Mouse (Mus musculus): ENCODE results near the gene Slc32a1.

Gene Slc32a1

DNA sequence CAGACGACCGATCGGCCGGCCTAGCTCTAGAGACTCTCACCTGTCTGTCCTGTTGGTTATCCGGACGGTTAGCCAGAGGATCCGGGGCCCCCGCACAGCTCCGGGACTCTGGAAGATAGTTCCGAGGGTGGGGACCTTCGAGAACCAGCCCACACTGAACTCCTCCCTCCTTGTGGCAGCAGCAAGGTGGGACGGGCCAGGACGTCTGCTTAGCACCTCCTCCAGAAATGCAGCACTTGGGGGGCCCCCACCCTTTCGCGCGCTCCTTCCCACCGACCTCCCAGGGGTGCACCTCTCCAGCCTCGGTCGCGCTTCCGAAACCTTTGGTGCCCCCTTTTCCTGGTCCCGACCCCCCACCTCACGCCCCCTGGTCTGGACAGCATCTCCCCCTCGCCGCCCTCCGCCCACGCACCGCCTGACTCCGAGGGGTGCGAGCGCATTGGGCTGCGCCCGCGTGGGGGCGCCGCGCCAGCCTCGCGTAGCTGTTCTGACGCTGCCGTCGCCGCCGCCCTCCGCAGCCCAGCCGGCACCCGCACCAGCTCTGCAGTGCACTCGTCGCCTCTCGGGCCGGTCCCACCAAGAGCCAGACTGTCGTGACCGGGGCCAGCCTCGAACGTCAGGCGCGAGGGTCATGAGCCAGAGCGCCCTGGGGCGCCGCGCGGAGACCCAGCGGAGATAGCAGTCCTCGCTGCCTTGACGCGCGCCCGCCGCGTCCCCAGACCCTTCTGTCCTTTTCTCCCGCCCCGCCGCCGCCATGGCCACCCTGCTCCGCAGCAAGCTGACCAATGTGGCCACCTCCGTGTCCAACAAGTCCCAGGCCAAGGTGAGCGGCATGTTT lies at the start of gene Slc32a1:
Gene Slc32a1, plus strand, starts transcription at position 280 of the 838 bp plus-strand sequence.
- no peak for DNase-seq (ENCODE audit: inconsistent age in 2 of 2, low spot score in 1 of 2)

DNA sequence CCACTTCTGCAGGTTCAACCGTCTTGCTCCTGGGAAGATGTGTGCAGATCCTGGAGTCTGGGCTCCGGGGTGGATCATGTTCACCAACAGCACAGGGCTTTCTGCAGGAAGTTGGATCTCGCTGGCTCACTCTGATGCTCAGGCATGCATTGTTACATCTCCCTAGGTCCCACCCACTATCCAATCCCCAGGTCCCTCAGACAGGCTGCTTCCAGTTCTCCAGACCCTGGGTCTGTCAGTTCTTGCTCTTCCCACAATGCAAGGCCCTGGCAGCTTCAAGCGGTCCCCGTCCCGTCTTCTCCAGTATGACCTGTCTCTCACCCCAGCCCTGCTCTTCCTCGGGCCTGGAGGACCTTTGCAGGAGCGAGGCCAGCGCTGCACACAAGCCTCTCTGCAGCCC lies 49.8 kb upstream of the Slc32a1 start:
- DNase-seq (ENCODE audit: inconsistent age in 2 of 2, low spot score in 1 of 2), result no peak

DNA sequence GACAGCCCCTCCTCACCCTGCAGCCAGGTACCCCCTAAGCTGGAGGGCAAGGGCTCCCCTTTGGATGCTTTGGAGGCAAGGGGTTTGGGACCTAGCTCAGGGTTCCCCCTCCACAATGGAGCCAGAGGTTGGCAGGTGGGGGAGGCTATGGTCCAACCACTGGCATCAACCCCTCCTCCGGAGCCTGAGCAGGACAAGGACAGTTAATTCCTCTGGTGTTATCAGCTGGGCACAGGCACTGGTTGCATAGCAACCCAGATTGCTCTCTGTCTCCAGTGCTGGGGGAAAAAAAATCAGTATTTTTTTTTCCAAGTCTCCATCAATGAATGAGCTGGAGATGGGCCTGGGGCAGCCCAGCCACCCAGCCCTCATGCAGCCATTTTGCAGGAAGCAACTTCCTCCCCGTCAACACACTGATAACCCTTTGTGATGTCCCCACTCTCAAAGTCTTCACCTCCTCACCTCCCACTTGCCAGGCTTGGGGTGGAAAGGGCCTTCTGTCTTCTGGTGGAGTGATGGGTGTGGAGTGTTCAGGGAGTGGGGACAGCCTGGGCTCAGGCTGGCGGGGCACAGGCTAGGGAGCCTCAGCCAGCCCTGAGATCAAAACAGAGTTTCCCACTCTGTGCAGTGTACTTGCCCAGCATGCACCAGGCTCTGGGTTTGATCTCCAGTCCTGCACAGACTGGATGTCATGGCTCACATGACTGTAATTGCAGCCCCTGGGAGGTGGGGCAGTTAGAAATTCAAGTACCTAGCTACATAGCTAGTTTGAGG lies 49.0 kb upstream of the Slc32a1 start:
- no peak for DNase-seq (ENCODE audit: inconsistent age in 2 of 2, low spot score in 1 of 2)

DNA sequence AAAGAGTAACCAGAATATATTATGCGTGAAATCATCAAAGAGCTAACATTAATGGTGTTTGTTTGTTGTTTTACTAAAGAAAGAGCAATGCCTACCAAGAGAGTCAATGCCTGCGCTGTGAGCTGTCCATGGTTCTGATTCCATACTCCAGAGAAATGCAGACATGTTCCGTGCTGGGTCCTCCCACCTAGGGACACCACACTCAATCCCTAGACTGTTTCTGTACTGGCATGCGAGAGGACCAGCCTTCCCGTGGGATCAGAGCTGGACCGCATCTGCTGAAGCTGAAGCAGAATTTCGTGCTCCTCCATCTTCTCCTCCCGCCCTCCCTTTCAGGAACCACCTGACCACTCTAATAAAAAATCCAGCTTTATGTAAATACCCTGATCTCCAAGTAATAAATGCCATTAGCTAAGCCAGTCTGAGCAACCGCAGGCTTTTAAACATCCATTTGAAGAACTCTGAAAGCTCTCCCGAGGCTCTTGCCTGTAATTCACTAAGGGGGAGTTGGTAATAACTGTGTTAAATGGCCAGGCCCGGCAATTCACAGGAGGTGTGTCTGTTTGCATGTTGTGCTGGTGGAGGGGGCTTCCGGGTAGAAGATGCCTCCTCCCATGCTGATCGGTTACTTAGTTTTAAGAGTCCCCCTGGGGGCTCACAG lies 40.0 kb upstream of the Slc32a1 start:
- peak; percentile 58 to 85 for DNase-seq (ENCODE audit: inconsistent age in 2 of 2, low spot score in 1 of 2)

DNA sequence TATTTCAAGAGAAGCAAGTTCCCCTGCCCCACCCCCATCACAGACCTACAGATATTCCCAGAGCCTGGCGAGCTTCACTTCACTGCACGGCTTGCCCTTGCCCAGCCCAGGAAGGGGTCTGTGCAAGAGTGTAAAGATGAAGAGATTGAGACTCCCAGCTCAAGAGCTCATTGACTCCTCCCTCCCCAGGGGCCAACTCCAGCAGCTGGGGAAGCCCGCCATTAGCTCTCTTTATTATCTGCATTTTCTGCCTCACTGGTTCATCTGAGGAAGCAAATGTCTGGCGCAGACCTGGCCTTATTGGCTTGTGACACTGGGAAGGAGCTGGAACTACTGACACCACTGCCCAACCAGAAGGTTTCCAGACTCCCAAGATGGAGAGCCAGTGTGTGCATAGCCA lies 30.6 kb upstream of the Slc32a1 start:
- DNase-seq (ENCODE audit: inconsistent age in 2 of 2, low spot score in 1 of 2), result no peak

DNA sequence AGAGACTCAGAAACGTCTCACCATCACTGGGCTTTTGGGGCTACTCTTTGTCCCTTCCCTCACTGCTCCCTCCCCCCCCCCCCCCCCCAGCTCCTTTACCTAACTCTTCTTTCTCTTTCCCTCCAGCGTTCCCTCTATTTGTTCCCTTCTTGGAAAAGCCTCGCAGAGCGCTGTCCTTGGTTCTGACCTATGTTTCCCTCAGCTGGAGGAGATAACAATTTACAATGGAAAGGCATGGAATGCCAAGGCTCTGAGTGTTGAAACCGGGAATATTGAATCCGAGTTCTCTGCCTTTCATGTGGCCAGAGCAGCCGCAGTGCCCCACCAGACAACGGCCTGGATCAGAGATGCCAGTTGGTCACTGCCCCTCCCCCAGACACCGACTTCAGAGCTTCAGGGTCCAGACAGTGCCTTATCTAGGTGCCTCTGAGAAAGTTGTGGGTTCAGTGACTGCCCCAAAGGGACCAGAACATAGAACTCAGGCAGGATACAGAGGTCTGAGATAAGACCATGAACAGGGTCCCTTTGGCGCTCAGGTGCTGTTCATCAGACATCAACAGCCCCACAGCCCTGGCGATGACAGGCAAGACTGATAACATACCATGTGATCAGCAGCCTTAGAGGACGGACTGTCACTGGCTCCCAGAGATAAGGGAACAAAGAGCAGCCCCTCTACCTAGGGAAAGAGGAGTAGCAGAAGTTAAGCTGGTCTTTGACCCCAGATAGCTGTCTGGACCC lies 25.8 kb upstream of the Slc32a1 start:
- peak; percentile 29 to 72 for DNase-seq (ENCODE audit: inconsistent age in 2 of 2, low spot score in 1 of 2)

DNA sequence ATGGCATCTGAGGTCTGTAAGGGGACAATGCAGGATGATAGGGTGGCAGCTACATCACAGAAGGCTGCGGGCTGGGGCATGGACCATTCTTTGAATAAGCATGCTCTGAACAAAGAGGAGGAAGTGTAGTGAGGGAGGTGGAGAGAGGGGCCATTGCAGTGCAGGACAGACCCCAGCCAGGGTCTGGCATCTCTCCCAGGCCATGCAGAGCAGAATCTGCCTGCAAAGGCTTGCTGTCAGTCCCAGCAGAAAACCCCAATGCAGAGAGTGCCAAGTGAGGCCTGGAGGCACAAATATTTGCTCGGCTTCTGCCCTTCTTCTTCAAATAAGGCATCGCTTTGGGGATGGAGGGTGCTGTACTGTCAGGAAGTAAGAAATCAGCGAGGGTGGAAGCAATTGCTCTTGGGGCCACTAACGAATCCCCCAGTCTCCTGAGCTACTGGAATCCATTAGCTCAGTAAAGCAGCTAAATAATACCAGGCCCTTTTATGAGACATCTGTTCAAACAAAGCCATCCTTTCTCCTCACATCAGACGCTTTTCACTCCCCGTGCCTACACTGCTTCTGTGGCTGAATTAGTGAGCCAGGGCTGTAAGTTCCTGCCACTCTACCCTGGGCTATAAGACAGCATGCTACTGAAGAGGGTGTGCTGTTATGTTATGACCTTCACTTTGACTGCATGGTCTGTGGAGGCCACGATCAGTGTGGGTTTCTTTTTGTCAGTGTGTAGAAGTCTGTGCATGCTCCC lies 21.9 kb upstream of the Slc32a1 start:
- no peak for DNase-seq (ENCODE audit: inconsistent age in 2 of 2, low spot score in 1 of 2)

DNA sequence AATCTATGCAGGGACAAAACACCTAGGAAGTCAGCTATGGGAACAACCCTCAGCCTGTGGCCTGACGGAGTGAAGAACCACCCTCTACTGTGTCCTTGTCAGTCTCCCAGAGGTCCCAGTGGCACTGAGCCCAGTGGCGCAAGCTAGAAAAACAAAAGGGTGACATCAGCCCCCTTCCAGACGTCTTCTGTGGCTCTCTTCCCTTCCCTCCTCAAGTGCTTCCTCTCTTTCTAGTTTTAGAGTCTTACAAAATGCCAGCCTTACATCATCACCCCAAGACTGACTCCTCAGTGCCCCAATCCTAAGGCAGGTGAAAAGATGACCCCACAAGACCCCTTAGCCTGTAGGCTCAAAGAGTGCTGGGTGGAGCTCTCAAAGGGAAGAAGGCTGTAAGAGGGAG lies 20.1 kb upstream of the Slc32a1 start:
- DNase-seq (ENCODE audit: inconsistent age in 2 of 2, low spot score in 1 of 2), result no peak

DNA sequence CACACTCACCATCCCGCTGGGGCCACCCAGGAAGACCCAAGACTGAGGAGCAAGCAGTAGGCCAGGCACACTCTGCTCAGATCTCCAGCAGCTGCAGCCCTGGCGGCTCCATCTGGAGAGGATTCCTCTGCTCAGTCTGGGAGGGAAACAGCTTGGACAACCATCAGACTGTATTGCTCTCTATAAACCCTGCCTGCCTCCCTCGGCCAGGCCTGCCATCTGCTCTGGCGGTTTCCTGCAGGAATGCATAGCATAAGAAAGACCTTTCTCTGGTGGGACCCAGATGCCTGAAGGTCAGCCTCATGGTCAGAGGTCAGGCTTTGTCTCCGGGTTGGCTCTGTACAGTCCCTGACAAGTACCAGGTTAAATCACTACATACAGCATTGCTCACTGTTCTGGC lies 19.3 kb upstream of the Slc32a1 start:
- no peak for DNase-seq (ENCODE audit: inconsistent age in 2 of 2, low spot score in 1 of 2)

DNA sequence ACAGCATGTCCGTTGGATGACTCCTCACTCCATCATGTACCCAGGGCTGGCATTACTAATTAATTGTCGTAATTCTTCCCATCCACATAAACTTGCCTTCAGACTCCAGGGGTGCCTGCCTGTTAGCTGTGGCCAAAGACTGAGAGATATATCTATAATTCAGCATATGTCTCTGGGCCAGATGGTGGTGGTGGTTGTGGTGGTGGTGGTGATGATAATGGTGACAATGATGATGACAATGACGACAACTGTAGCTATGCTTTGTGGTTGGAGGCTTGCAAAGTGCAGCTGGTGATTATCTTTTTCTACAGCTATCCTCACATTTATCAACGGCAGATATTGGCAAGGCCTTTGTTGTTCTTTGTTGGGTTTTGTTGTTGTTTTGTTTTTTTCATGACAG lies 17.2 kb upstream of the Slc32a1 start:
- DNase-seq (ENCODE audit: inconsistent age in 2 of 2, low spot score in 1 of 2), result no peak

DNA sequence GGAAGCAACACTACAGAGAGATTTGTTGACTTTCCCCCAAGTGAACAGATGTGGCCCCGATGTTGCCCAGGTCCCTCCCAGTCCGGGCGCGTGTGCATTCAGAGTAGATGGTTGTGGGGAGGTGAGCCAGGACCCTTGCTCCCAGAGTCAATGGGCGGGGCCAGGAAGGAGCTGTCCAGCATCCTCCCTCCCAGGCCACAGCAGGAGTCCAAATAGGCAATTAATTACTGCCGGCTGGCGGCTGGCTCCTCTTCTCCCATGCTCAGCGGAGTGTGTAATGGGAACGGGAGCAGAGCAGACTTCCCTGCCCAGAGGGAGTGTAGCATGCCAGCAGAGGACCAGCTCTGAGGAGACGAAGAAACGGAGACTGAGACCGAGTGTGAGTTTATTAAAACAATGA lies 15.5 kb upstream of the Slc32a1 start:
- peak in 1 of 2 experiments; percentile 32 for DNase-seq (ENCODE audit: inconsistent age in 2 of 2, low spot score in 1 of 2)

DNA sequence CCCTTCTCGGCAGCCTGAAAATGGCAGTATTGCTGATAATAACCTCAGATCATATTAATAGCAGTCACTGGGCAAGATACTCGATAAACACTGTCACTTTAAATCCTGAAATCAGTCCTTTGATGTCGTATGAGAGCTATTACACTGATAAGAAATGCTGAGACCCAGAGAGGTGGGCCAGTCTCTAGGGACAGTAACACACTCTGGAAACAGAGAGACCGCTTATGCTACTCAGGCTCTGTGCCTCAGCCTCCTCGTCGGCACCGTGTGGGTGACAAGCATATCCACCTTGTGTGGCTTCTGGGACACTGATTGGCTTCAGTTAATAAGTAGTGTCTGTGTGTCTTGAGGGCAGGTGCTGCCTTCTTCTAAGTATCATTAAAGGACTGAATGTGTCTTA lies 15.0 kb upstream of the Slc32a1 start:
- DNase-seq (ENCODE audit: inconsistent age in 2 of 2, low spot score in 1 of 2), result no peak

DNA sequence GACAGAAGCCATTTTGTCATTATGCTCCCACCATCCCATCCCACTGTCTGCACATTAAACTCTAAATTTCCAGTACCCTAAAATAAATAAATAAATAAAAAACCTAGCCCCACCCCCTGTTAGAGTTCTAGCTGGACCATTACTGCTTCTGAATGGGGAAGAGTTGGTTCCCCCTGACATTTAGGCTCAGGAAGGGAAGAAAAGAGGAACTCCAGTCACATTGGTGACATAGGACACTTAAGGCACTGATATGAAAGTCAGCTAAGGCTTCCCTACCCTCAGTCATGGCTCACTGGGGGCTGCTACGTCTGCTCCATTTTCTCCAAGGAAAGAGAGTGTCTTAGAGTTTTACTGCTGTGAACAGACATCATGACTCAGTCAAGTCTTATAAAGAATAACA lies 13.8 kb upstream of the Slc32a1 start:
- no peak for DNase-seq (ENCODE audit: inconsistent age in 2 of 2, low spot score in 1 of 2)

DNA sequence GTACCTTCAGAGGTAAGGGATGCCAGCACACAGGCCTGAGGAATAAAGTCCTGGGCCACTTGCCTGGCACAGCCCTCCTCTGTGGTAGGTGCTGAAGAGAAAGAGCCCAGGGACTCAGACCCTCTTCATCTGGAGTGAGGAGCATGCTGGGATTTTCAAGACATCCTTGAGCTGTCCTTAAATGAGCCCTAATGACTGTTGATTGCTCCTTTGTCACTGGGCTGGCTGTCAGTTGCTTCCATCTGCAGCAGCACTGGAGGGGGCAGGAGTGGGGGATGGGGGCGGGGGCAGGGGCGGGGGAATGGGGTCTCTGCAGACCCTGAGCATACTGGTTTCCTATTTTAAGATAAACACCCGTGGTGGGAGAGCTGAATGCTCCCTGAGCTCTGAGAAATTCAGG lies 10.1 kb upstream of the Slc32a1 start:
- no peak for DNase-seq (ENCODE audit: inconsistent age in 2 of 2, low spot score in 1 of 2)

DNA sequence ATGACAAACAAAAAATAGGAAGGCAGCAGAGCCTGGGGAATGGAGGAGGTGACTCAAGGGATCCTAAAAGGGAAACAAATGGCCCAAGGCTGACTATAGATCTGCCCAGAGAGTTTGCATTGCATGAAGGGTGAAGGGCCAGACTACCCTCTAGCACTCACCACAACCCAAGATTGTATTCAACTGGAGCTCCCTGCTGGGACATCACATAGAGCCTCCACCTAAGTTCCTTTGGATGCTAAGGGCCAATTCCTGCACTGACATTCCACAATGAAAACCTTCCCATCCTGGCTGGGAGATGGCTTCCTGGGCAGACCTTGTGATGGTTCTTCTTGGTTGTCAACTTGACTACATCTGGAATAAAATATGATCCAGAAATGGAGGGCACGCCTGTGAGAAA lies 9.2 kb upstream of the Slc32a1 start:
- no peak for DNase-seq (ENCODE audit: inconsistent age in 2 of 2, low spot score in 1 of 2)

DNA sequence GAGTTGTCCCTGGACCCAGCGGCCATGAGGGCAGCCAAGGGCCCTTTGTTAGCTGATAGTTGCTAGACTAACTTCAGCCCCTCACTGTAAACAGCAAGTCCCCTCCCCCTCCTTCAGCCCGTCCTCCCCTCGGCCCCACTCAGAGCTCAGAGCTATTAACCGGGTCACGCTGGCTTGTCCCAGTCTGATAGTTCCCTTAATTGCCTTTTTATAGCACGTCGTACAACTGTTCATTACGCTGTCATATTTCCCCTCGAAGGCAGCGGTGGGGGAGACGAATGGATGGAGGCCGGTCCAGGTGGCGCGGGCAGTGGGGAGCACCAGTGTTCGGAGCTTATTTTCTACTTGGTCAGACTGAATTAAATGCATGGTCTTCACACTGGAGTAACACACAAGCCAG lies 7.9 kb upstream of the Slc32a1 start:
- DNase-seq (ENCODE audit: inconsistent age in 2 of 2, low spot score in 1 of 2), result no peak

DNA sequence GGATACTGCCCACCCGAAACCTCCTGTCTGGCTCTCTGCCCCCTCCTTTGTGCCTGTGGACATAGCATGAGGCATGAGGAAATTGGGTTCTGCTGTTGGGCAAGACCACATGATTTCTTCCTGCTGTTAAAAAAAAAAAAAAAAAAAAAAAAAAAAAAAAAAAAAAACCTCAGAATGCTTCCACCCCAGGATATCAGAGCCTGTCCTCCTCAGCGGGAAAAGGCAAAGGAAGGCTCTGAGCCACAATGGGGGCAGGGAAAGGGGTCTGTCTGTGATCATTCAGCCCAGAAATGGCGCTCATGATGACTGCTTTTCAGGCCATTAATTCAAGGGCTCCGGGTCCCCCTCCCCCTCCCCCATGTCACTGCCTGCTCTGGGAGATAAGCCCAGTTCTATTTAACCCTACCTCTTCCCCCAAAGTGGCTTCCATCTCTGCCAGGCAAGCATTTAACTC lies 4.0 kb upstream of the Slc32a1 start:
- DNase-seq (ENCODE audit: inconsistent age in 2 of 2, low spot score in 1 of 2), result no peak

DNA sequence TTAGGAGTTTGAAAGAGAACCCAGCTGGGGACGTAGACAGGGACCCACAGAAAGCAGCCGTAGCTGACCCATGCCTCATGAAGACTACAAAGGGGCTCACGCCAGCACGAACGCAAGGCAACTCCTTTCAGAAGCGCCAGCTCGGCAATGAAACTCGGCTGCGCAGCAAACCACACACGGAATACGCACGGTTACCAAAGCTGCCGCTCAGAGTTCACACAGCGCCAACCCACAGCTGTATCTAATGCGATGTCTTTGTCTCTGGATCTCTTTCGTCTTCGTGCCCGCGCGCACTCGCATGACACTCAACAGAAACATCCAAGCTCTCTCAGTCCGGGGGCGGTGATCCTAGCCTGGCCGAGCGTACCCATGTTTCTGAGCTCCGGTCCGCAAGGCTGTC lies 886 bp upstream of the Slc32a1 start:
- DNase-seq (ENCODE audit: inconsistent age in 2 of 2, low spot score in 1 of 2), result no peak

DNA sequence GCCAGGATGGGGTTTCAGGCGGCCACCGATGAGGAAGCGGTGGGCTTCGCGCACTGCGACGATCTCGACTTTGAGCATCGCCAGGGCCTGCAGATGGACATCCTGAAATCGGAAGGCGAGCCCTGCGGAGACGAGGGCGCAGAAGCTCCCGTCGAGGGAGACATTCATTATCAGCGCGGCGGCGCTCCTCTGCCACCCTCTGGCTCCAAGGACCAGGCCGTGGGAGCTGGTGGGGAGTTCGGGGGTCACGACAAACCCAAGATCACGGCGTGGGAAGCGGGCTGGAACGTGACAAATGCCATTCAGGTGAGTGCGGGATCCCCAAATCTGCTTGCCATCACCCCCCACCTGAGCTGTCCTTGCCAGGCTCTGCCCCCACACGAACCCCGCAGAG lies 756 bp downstream of the Slc32a1 start:
- no peak for DNase-seq (ENCODE audit: inconsistent age in 2 of 2, low spot score in 1 of 2)

All from adrenal gland, adult (tissue).